Mouse (Mus musculus): Measurements from ENCODE around the gene Pkp3. TPM values are rescaled to one million over a fixed set of nuclear protein-coding genes. Genes with fewer than 3 reads are reported as not detected.

The Pkp3 gene
- 13.5 and 14.9 TPM in 2 replicates for polyA plus RNA-seq (2012; rRNA removed)

GRCm38 (mm10) chr7:141077841-141078240 lies at the start of gene Pkp3:
TSS of gene Pkp3 (plus strand) at chr7:141078218.

GRCm38 (mm10) chr7:141028831-141029230 lies 49.2 kb upstream of the Pkp3 start, which contains the start of gene Gm17387:
TSS of gene Gm17387 (plus strand) at chr7:141029131.

GRCm38 (mm10) chr7:141060426-141061242 lies 17.4 kb upstream of the Pkp3 start, which contains the start of gene B4galnt4:
TSS of gene B4galnt4 (plus strand) at chr7:141061104.

GRCm38 (mm10) chr7:141099911-141100691 lies 22.1 kb downstream of the Pkp3 start, which contains the start of gene Sigirr:
TSS of gene Sigirr (minus strand) at chr7:141100572.

GRCm38 (mm10) chr7:141117636-141118035 lies 39.6 kb downstream of the Pkp3 start, which contains the start of gene Ano9:
TSS of gene Ano9 (minus strand) at chr7:141117806.

GRCm38 (mm10) chr7:141122245-141122644 lies 44.2 kb downstream of the Pkp3 start, which contains the start of gene Ptdss2:
TSS of gene Ptdss2 (plus strand) at chr7:141122382.

Other genes with a start within 250 kb of the Pkp3 start
- gene Urah, start 243.2 kb upstream of the Pkp3 start, polyA plus RNA-seq (2012; rRNA removed), result 22.0 and 24.3 TPM in 2 replicates
- gene Scgb1c1, start 232.7 kb upstream of the Pkp3 start, polyA plus RNA-seq (2012; rRNA removed), result 5.0 and 5.1 TPM in 2 replicates
- gene Odf3, start 230.4 kb upstream of the Pkp3 start, polyA plus RNA-seq (2012; rRNA removed), result 0.28 and 0.41 TPM in 2 replicates
- not detected in 2 replicates for gene Gm45785, start 221.9 kb upstream of the Pkp3 start, polyA plus RNA-seq (2012; rRNA removed)
- 136 and 146 TPM in 2 replicates for gene Ric8a, start 221.3 kb upstream of the Pkp3 start, polyA plus RNA-seq (2012; rRNA removed)
- gene Bet1l, start 220.6 kb upstream of the Pkp3 start, polyA plus RNA-seq (2012; rRNA removed), result 27.1 and 32.9 TPM in 2 replicates
- 62.6 and 66.1 TPM in 2 replicates for gene Psmd13, start 196.2 kb upstream of the Pkp3 start, polyA plus RNA-seq (2012; rRNA removed)
- gene Sirt3, start 195.9 kb upstream of the Pkp3 start, polyA plus RNA-seq (2012; rRNA removed), result 31.6 and 44.1 TPM in 2 replicates
- 4.1 and 5.5 TPM in 2 replicates for gene Cox8b, start 177.8 kb upstream of the Pkp3 start, polyA plus RNA-seq (2012; rRNA removed)
- gene Nlrp6, start 157.3 kb upstream of the Pkp3 start, polyA plus RNA-seq (2012; rRNA removed), result 1.4 and 1.6 TPM in 2 replicates
- 61.1 and 72.6 TPM in 2 replicates for gene Pgghg, start 136.8 kb upstream of the Pkp3 start, polyA plus RNA-seq (2012; rRNA removed)
- gene Ifitm5, start 127.9 kb upstream of the Pkp3 start, polyA plus RNA-seq (2012; rRNA removed), result 2.4 and 4.1 TPM in 2 replicates
- 0.60 TPM in 1 of 2 replicates, not detected in the other for gene Gm45717, start 122.3 kb upstream of the Pkp3 start, polyA plus RNA-seq (2012; rRNA removed)
- gene Ifitm2, start 122.2 kb upstream of the Pkp3 start, polyA plus RNA-seq (2012; rRNA removed), result 1,395 and 2,043 TPM in 2 replicates
- 658 and 1,418 TPM in 2 replicates for gene Ifitm1, start 111.0 kb upstream of the Pkp3 start, polyA plus RNA-seq (2012; rRNA removed)
- gene Ifitm3, start 67.4 kb upstream of the Pkp3 start, polyA plus RNA-seq (2012; rRNA removed), result 378 and 768 TPM in 2 replicates
- gene Ifitm6, start 60.3 kb upstream of the Pkp3 start, polyA plus RNA-seq (2012; rRNA removed), result 5.8 and 9.8 TPM in 2 replicates
- gene Gm17387, start 49.1 kb upstream of the Pkp3 start, polyA plus RNA-seq (2012; rRNA removed), result not detected in 2 replicates
- gene B4galnt4, start 17.1 kb upstream of the Pkp3 start, polyA plus RNA-seq (2012; rRNA removed), result 3.2 and 3.5 TPM in 2 replicates
- gene Sigirr, start 22.4 kb downstream of the Pkp3 start, polyA plus RNA-seq (2012; rRNA removed), result 11.4 and 12.8 TPM in 2 replicates
- gene Ano9, start 39.6 kb downstream of the Pkp3 start, polyA plus RNA-seq (2012; rRNA removed), result 2.1 and 2.7 TPM in 2 replicates
- 62.9 and 65.4 TPM in 2 replicates for gene Ptdss2, start 44.2 kb downstream of the Pkp3 start, polyA plus RNA-seq (2012; rRNA removed)
- 248 and 267 TPM in 2 replicates for gene Rnh1, start 94.6 kb downstream of the Pkp3 start, polyA plus RNA-seq (2012; rRNA removed)
- 87.5 and 94.7 TPM in 2 replicates for gene Hras, start 115.8 kb downstream of the Pkp3 start, polyA plus RNA-seq (2012; rRNA removed)
- 13.4 and 23.5 TPM in 2 replicates for gene Lrrc56, start 115.9 kb downstream of the Pkp3 start, polyA plus RNA-seq (2012; rRNA removed)
- gene Lmntd2, start 135.9 kb downstream of the Pkp3 start, polyA plus RNA-seq (2012; rRNA removed), result 3.1 and 4.9 TPM in 2 replicates
- 46.2 and 50.8 TPM in 2 replicates for gene Rassf7, start 137.6 kb downstream of the Pkp3 start, polyA plus RNA-seq (2012; rRNA removed)
- 22.2 and 24.8 TPM in 2 replicates for gene Phrf1, start 150.6 kb downstream of the Pkp3 start, polyA plus RNA-seq (2012; rRNA removed)
- 57.8 and 77.3 TPM in 2 replicates for gene Irf7, start 188.3 kb downstream of the Pkp3 start, polyA plus RNA-seq (2012; rRNA removed)
- gene Cdhr5, start 198.6 kb downstream of the Pkp3 start, polyA plus RNA-seq (2012; rRNA removed), result 1.2 and 1.6 TPM in 2 replicates
- 15.3 and 19.9 TPM in 2 replicates for gene Sct, start 200.9 kb downstream of the Pkp3 start, polyA plus RNA-seq (2012; rRNA removed)
- 22.0 and 22.8 TPM in 2 replicates for gene Drd4, start 213.8 kb downstream of the Pkp3 start, polyA plus RNA-seq (2012; rRNA removed)
- gene Deaf1, start 249.5 kb downstream of the Pkp3 start, polyA plus RNA-seq (2012; rRNA removed), result 26.5 and 30.5 TPM in 2 replicates
- 39.0 and 45.8 TPM in 2 replicates for gene Tmem80, start 249.5 kb downstream of the Pkp3 start, polyA plus RNA-seq (2012; rRNA removed)